Mouse (Mus musculus) heart, adult 2 months (tissue): ENCODE data around the gene Tiam2.

Source experiments
- CTCF ChIP-seq: fragments of 200-600 bp; IDR thresholded peaks from 2 replicates; pipeline ENCODE4 v1.8.1; 2022; ENCODE audit warnings: antibody characterized with exemption, mild to moderate bottlenecking, moderate library complexity
- EP300 ChIP-seq: fragments of 200-500 bp; IDR thresholded peaks from 2 replicates; pipeline ENCODE4 v1.6.1; 2011; ENCODE audit warnings: low read depth, low read length, control low read depth; ENCODE audit not compliant: insufficient read depth
- POLR2A ChIP-seq: fragments of 200-500 bp; IDR thresholded peaks from 2 replicates; pipeline ENCODE4 v1.6.1; 2011; ENCODE audit warnings: mild to moderate bottlenecking, low read depth, low read length, control low read depth; ENCODE audit not compliant: insufficient read depth

GRCm38 (mm10) chr17:3326903-3327279, 518 bp downstream of the Tiam2 start:
- TF ChIP-seq CTCF (no peak), POLR2A (no peak), EP300 (no peak)
